Mouse (Mus musculus): ENCODE measurements at regions not wholly inside any gene's neighbourhood (a gene's known extent, or its start where the extent isn't known, plus 50 kb on each side); places are given as distances from the start of the nearest gene placed in this dataset.

- DNase-seq, result no peak
Observed at GRCm38 (mm10) chr17:79553850-79554249, 57.8 kb upstream of the Rmdn2 start.

GRCm38 (mm10) chr17:79555593-79555992 is 56.1 kb upstream of the Rmdn2 start:
- no peak for DNase-seq

Measured in right cerebral cortex, adult 18-20 months (tissue).